In the genomic region with DNA sequence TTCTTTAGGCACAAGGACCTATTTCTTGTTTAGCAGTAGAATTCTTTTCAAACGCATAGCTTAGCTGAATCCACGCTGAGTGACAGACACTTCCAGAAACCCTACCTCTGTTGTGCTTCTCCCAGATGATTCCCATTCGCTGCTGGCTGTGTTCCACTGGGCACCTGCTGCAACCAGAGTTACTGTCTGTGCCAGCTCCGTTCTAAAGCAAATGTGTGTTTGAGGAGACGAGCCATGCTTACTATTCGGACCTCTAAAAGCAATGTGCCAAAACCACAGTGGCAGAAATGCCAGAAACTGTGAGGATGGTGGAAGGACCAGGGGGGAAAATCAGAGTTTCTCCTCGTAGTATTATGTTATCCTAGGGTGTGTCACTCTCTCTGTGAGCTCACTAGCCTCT, we compare ENCODE assay signal across 12 mouse cellular contexts.
DNase-seq lines count a peak whose midpoint lies in the region; ATAC-seq lines count a peak whose summit lies in the region.
"Had no signal": no experiment of that assay in that cellular context is flagged by ENCODE, and none has a peak within 500 bp of the region (broad histone marks: within the 10 kb centered on the region; RNA-seq: fewer than 3 reads in every experiment).

No protein-coding gene starts in this region.

- H3K4me3 ChIP-seq in forebrain, embryonic 13.5 days, result no peak overlapping the region
- H3K4me3 ChIP-seq in forebrain, embryonic 12.5 days (replicated peaks), result no peak overlapping the region
- no peak overlapping the region for H3K4me3 ChIP-seq in hindbrain, embryonic 13.5 days
- no peak overlapping the region for H3K4me3 ChIP-seq in hindbrain, embryonic 12.5 days
- H3K4me3 ChIP-seq: limb, embryonic 13.5 days had no signal

- no peaks in the 10 kb centered on the region for H3K27me3 ChIP-seq in forebrain, embryonic 13.5 days
- no peaks in the 10 kb centered on the region; the same call in 1 of the 2 replicates for H3K27me3 ChIP-seq in forebrain, embryonic 12.5 days
- no peaks in the 10 kb centered on the region for H3K27me3 ChIP-seq in hindbrain, embryonic 13.5 days
- H3K27me3 ChIP-seq in hindbrain, embryonic 12.5 days, result no peaks in the 10 kb centered on the region
- H3K27me3 ChIP-seq: limb, embryonic 13.5 days had no signal

- 0 out of 2 replicates have a peak, but pooled peaks have one; percentile 28 for ATAC-seq in forebrain, embryonic 13.5 days
- ATAC-seq in forebrain, embryonic 12.5 days (ENCODE audit: low FRiP score), result no peak
- no peak for ATAC-seq in hindbrain, embryonic 13.5 days (ENCODE audit: low FRiP score)
- no peak for ATAC-seq in hindbrain, embryonic 12.5 days (ENCODE audit: low FRiP score)
- ATAC-seq: midbrain, embryonic 16.5 days had no signal

- 0 out of 2 replicates have a peak overlapping the region, but pooled peaks have one; percentile 7 for H3K27ac ChIP-seq in forebrain, embryonic 13.5 days
- H3K27ac ChIP-seq in forebrain, embryonic 12.5 days, result no peak overlapping the region
- H3K27ac ChIP-seq in hindbrain, embryonic 13.5 days, result 0 out of 2 replicates have a peak overlapping the region, but pooled peaks have one; percentile 23
- no peak overlapping the region for H3K27ac ChIP-seq in hindbrain, embryonic 12.5 days
- H3K27ac ChIP-seq: limb, embryonic 13.5 days had no signal

- no peaks in the 10 kb centered on the region for H3K9me3 ChIP-seq in forebrain, embryonic 13.5 days (replicated peaks)
- no peaks in the 10 kb centered on the region for H3K9me3 ChIP-seq in forebrain, embryonic 12.5 days
- H3K9me3 ChIP-seq in hindbrain, embryonic 13.5 days, result no peaks in the 10 kb centered on the region
- no peaks in the 10 kb centered on the region for H3K9me3 ChIP-seq in hindbrain, embryonic 12.5 days (replicated peaks)
- H3K9me3 ChIP-seq: limb, embryonic 13.5 days had no signal

- peak; percentile 14 for DNase-seq in 3T3-L1 (ENCODE audit: low read depth, low spot score)
- peak; percentile 43 to 46 for DNase-seq in cerebellum, postnatal 25 days
- no peak for DNase-seq in adrenal gland, postnatal 10 days
- DNase-seq in kidney, adult 18-20 months, result no peak
- DNase-seq: adrenal gland, postnatal 14 days; thymus, adult 18-20 months had no signal

- no peak overlapping the region for H3K4me2 ChIP-seq in forebrain, embryonic 13.5 days
- no peak overlapping the region for H3K4me2 ChIP-seq in forebrain, embryonic 12.5 days
- no peak overlapping the region for H3K4me2 ChIP-seq in hindbrain, embryonic 13.5 days
- H3K4me2 ChIP-seq in hindbrain, embryonic 12.5 days (replicated peaks), result no peak overlapping the region

- 52% methylated on average over 7 of the region's 7 CpGs for WGBS in forebrain, embryonic 13.5 days
- 77% methylated on average over 7 of the region's 7 CpGs for WGBS in forebrain, embryonic 12.5 days
- WGBS in hindbrain, embryonic 13.5 days, result 66% methylated on average over 7 of the region's 7 CpGs
- WGBS in hindbrain, embryonic 12.5 days, result 74% methylated on average over 7 of the region's 7 CpGs

- no peak overlapping the region for H3K9ac ChIP-seq in forebrain, embryonic 13.5 days
- H3K9ac ChIP-seq in forebrain, embryonic 12.5 days, result no peak overlapping the region
- H3K9ac ChIP-seq in hindbrain, embryonic 13.5 days, result no peak overlapping the region
- H3K9ac ChIP-seq in hindbrain, embryonic 12.5 days, result no peak overlapping the region
- H3K9ac ChIP-seq: limb, embryonic 13.5 days had no signal

- H3K4me1 ChIP-seq in forebrain, embryonic 13.5 days, result peaks cover 30% of the 10 kb centered on the region
- H3K4me1 ChIP-seq in forebrain, embryonic 12.5 days, result peaks cover 24% of the 10 kb centered on the region
- peaks cover 36% of the 10 kb centered on the region for H3K4me1 ChIP-seq in hindbrain, embryonic 13.5 days (replicated peaks)
- H3K4me1 ChIP-seq in hindbrain, embryonic 12.5 days, result peaks cover 16% of the 10 kb centered on the region

- H3K36me3 ChIP-seq in forebrain, embryonic 13.5 days (ENCODE audit: poor library complexity, severe bottlenecking), result no peaks in the 10 kb centered on the region
- no peaks in the 10 kb centered on the region for H3K36me3 ChIP-seq in forebrain, embryonic 12.5 days (replicated peaks)
- no peaks in the 10 kb centered on the region for H3K36me3 ChIP-seq in hindbrain, embryonic 13.5 days
- no peaks in the 10 kb centered on the region for H3K36me3 ChIP-seq in hindbrain, embryonic 12.5 days
- H3K36me3 ChIP-seq: limb, embryonic 13.5 days had no signal

Comparison
In these comparisons a context has a peak if more than half of its experiments do, and no peak if none do; other contexts are left out.
1. H3K27ac ChIP-seq: peak in forebrain, embryonic 13.5 days (single experiment) and hindbrain, embryonic 13.5 days (single experiment); none in forebrain, embryonic 12.5 days (single experiment) and hindbrain, embryonic 12.5 days (single experiment).
2. DNase-seq: peak in 3T3-L1 (single experiment) and cerebellum, postnatal 25 days (2 of 2); none in adrenal gland, postnatal 10 days (single experiment) and kidney, adult 18-20 months (single experiment).